Mouse (Mus musculus): ENCODE results near the gene Hs3st2.
"Not testable (repeated sequence)": the region's sequence is repeated elsewhere in the genome, so short reads cannot be mapped to it uniquely, and the experiment has no call there.

The Hs3st2 gene

DNA sequence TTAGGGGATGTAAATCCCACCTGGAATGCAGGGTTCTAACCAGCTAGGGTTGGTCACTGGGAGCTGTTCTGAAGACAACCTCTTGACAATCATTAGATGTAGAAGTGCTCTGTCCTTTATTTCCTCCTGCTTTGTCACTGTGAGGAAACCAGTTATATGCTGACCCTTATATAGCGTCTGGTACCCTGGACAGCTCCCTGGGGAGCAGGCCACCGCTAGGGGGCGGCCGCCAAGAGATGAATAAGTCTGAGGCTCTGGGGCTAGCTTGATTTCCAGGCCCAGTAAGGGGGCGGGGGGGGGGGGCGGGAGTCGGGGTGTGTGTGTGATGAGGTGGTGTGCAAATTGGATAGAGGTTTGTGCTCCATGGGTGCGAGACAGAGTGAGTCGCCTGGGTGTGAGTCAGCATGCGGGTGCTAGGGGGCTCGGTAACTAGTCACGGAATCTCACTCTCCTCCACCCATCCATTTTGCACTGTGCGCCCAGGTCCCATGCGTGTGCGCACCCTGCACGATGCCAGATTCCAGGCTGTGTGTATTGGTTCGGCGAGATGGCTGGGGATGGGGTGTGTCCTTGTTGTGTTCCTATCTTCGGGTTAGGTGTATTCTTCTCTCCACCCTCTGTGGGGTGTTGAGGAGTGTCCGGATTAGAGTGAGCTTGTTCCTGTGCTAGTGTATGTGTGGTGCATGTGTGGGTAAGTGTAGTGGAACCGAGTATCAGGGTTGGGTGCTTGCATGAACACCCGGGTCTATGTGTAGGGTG, at the start of gene Hs3st2:
Gene Hs3st2, plus strand, starts transcription at position 635 of the 759 bp plus-strand sequence.
- peak; percentile 54 for DNase-seq (ENCODE audit: low read depth)

DNA sequence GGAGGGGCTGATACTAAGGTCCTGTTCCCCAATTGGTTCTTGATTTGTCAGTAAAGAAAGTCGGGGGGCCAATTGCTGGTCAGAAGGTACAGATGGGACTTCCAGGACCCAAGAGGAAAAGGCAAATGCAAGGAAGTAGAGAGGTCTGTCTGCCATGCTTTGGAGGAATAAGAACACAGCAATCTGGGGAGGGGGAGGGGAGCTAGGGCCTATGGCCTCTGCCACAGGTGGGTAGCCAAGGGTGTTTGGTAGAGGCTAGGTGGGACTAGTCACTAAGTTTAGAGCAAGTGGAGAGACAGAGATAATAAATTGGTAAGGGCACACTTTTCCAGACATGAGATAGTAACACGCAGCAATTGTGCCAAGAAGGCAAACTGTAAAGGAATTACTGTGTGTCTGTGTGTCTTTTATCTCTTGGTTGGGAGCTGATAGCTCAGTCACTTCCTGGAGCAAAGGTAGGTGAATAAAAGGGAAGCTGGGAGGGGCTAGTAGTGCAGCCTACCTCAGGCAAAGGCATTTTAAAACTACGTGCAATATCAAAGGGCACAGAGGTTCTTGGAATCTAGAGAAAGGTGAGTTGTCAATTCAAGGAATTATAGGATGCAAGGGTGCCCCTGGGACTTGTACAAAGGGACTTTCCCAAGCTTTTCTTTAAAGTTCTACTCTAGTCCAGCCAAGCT, 43.2 kb upstream of the Hs3st2 start:
- no peak for DNase-seq (ENCODE audit: low read depth)

DNA sequence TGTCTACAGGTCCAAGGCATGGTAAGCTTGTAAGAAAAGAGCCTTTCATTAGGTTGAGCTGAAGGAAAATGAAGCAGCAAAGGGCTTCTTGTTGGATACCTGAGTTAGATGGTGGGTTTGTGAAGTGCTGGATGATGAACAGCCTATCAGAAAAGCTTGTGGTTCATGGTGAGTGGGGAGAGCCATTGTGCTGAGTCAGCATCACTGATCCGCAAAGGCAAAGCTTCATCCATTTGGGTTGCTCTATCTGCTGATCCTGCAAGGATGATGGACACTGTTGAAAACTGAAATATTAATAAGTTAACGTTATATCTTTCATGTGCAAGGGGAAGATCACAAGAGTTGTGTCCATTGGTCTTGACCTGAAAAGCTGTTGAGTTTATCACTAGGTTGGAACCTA, 40.0 kb upstream of the Hs3st2 start:
- DNase-seq (ENCODE audit: low read depth): no peak

DNA sequence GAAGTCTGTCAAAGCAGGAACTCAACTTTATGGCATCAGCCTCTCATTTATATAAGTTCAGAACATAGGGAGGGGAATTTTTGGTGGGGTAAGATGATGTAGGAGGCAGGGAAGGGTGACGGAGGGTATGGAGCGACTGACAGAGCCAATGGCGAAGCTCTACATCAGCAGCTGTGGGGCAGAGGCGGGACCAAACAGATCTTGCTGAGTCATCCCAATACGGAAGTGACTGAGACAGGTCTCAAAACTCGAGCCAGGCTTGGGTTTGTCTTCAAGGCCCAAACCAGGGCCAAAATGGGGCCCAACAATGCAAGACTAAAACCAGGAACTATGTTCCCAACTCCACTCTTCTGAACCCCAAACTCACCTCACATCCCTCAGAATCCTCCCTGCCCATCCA, 30.2 kb upstream of the Hs3st2 start:
- DNase-seq (ENCODE audit: low read depth): not testable (repeated sequence)

DNA sequence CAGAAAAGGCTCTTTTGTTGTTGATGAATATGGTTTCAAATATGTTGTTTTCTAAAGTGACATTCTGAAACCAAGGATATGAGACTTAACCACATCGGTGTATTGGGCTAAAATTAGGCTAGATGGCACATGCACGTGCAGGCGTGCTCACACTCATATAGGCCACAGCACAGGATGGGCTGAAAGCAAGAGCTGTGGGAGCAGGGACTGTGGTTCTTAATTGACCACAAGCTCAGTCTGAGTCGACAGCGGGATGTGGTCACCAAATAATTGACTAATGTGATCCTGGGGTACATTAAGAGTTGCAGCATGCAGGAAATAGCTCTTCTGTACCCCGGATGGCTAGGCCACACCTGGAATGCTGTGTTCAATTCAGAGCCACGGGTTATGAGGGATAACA, 26.1 kb upstream of the Hs3st2 start:
- peak; percentile 61 for DNase-seq (ENCODE audit: low read depth)

DNA sequence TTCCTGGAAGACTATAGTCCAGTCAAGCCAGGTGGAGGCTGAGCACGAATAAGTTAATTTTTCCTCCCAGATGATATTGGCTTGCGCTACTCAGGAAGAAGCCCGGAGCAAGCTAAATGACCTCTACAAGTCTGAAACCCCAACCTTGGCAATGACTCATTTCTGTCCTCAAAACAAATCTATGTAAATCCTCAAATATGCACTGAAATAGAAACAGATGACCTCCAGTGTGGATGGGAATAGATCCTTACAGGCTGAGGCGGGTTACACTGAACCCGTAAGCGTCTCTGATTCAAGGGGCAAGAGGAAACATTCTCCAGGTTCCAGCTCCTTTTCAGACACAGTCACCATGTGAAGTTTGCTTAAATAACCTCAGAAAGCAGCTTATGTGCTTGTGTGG, 24.5 kb upstream of the Hs3st2 start:
- no peak for DNase-seq (ENCODE audit: low read depth)

DNA sequence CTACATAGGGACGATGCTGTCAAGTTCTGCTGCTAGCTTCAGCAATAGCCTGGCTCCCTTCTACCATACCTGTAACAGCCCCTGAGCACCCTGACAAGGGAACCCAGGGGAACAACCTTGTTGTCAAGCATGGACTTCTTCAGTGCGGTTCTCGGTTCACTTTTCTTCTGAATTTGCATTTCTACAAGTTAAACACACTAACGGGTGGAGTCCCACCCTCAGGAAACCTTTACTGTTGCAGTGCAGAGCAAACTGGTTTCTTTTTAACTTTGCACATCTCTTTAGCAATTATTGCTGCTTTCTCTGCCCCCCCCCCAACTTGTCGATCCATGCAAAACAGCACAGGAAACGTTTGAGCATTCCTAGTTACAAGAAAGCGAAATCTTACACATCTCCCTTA, 19.7 kb upstream of the Hs3st2 start:
- no peak for DNase-seq (ENCODE audit: low read depth)

DNA sequence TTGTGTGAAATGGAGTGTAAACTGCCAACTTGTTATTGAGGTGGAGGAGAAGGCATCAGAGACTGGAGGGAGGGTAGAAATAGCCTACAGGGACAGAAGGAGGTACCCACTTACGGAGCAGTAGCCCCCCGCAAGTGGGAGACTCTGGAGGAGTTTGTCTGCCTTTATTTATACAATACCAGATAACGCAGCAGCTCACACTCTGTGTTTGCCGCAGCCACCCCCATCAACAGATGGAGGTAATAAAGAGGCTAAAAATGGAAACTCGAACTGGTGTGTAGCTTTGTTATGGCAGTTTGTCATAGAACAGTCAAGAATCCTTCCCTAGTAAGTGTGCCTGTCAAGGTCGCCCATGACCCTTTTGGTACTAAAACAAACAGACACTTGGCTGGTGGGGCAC, 16.2 kb upstream of the Hs3st2 start:
- DNase-seq (ENCODE audit: low read depth): no peak

DNA sequence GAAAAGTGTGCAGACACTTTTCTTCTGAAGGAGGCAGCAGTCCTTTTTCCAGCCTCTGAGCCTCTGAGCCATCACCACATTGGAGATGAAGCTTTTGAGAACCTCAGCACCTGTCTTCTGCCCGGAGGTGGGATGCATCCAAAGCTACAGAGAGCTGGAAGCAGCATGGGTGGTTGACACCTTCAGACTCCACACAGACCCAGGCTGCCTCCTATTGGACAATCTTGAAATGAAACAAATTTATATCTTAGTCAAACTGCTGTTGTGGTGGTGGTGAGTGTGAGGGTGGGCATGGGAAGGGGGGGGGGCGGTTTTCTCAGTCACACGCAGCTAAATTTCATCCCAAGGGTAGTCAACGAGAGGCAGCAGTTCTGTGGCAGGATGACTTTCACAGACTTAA, 12.7 kb upstream of the Hs3st2 start:
- no peak for DNase-seq (ENCODE audit: low read depth)

DNA sequence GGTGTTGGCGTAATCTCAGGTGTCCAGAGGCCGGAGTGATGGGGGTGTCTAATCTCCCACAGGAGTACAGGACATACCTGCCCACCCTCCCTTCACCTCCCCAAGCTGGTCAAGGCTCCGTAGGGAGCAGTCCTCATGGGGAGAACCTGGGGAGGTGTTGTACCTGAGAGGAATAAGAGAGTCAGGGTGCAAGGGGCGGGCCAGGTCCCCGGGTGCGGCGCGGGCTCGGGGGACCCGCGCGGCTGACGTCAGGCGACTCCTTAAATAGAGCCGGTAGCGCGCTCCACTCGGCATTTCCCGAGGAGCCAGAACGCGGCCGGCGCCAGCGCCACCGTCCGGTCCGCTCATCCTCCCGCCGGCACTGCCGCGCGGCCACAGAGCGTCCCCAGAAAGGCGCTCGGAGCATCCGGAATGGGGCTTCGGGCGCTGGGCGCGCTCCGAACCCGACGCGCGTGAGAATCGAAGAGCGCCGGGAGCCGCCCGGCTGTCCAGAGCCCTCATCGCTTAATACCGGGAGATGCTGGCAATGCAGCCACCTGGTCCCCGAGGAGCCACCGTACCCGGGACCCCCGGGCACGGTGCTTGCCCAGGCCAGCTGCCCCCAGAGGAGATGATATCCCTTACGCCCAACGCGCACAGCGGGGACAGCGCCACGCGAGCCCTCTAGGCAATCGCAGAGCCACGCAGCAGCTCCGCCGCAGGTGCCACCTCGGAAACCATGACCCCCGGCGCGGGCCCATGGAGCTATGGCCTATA, 503 bp downstream of the Hs3st2 start:
- no peak for DNase-seq (ENCODE audit: low read depth)

DNA sequence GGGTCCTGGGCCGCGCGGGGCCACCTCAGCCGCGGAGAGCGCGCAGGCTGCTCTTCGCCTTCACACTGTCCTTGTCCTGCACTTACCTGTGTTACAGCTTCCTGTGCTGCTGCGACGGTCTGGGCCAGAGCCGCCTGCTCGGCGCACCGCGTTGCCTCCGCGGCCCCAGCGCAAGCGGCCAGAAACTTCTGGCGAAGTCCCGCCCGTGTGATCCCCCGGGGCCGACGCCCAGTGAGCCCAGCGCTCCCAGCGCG, 1.0 kb downstream of the Hs3st2 start:
- DNase-seq (ENCODE audit: low read depth): no peak

DNA sequence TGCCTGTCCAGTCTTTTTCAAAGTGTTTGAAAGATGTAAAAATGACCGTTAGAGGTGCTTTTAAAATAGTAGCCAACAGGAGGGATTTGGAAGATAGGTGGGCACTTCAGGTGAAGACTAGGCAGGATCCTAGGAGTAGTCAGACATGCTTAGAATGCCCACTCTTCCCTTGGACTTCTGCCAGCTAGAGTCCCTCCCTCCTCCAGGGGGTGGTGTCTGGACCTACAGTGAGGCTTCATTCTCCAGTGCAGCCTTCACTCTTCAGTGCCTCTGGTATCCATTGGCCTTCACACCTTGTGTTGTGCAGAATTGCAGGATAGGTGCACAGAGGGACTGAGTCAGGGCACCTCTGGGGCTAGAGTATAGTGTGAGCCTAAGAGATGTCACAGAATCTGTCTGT, 2.2 kb downstream of the Hs3st2 start:
- DNase-seq (ENCODE audit: low read depth): no peak

DNA sequence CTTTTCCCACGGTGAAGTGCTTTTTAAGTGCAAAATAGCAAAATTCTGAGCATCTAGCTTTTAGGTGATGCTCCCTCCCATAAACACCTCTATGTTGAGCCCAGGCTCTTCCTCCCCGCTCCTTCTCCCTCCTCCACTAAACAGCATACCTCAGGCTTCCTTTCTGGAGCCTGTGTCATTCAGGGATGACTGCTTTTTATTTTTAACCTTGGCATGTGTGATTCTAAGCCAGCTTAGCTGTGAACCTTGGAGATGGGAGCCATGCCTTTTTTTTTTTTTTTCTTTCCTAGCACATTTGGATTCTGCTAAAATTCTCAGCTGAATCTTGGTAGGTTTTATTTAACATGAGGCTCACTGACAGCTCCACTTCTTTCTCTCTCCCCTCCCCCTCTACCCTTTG, 3.2 kb downstream of the Hs3st2 start:
- no peak for DNase-seq (ENCODE audit: low read depth)

DNA sequence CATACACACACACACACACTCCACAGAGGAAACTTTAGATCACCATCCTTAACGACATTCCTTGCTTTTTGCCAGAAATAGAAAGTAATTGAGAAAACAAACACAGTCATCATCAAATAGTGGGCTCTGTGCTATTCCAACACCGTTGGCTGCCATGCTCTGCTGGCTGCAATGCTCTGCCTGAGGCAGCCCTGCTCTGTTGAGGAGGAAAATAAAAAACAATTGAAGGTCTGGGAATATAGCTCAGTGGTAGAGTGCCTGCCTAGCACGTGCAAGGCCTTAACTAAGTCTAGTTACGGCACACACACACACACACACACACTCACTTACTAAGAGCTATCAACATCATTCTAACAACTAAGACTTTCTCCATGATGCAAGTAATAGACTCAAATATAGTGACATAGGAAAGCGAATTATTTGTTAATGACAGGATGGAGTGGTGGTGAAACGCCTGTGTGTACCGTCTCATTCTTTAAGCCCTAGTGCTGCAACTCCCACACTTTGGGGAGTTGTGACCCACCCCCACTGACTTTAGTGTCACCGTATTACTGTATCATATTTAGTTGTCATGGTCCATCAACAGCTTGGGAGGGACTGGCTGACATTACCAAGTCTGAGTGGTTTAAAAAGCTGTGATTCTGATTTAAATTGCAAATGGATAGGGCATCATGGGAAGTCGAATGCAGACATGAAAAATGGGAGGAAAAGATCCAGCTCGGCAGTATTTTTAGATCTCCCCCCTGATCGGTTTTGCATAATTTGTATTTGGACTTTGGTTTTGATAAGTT, 19.3 kb downstream of the Hs3st2 start:
- no peak for DNase-seq (ENCODE audit: low read depth)

DNA sequence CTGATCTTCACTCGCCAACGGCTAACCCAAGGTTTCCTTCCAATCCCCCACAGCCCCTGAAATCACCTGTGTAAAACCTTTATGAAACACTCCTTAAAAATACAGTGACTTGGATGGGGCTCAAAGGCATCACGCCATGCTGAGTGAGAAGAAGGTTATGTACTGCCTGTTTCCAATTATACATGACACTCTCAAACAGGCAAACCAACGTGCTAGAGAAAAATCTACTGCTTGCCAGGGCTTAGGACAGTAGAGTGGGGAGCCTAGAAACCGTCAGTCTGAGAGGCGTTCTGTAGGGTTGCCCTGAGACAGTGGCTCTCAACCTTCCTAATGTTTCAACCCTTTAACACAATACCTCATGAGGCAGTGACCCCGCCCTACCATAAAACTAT, 19.8 kb downstream of the Hs3st2 start:
- no peak for DNase-seq (ENCODE audit: low read depth)

DNA sequence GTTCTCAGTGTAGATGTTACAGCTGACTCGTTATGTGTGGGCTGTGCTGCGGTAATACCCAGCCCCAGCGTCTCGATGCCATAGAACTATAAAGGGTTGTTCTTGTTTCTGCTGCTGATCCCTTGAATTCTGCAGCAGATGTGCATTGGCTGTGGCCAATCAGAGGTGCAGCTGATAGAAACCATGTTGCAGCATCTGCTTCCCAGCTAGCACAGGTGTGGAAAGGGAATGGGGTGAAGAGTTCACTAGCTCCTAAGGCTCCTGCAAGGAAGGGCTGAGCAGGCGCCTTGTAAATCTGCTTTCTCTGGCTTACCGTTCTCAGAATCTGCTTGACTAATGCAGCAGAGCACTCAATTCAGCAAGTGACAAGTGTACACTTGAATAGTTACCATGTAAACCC, 45.2 kb downstream of the Hs3st2 start:
- no peak for DNase-seq (ENCODE audit: low read depth)

DNA sequence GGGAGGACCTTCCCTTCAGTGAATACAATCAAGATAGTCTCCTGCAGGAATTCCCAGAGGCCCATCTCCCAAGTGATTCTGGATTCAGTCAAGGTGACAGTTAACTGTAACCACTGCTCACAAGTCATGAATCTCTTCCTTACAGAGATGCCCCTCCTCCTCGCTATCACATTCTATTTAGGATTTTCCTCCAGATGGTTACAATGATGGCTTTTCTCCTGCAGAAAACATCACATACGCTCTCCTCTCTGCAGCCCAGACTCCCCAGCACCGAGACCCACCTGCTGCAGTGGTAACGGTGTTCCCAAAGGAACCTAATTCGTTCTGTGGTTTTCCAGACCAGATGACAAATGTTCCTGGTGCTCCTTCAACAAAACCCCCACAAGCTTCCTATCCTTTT, 49.5 kb downstream of the Hs3st2 start:
- DNase-seq (ENCODE audit: low read depth): no peak

DNA sequence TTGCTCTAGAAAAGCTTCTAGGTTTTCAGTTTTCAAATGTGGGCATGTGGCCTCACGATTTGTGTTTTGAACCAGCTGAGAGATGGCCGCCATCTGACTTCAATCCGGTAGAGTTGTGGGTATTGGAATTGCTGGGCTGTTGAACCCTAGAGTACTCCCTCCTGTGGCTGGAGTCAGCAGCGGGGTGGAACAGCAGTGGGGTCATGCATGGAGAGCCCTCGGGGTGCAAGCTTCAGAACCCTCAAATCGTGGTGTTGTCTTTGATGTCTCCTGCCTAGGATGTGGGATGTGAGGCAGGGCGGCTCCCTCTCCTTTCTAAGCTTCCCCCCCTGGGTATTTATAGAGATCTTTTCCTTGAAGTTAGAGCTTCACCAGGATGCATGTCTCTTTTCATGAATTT, 52.7 kb downstream of the Hs3st2 start:
- no peak for DNase-seq (ENCODE audit: low read depth)

DNA sequence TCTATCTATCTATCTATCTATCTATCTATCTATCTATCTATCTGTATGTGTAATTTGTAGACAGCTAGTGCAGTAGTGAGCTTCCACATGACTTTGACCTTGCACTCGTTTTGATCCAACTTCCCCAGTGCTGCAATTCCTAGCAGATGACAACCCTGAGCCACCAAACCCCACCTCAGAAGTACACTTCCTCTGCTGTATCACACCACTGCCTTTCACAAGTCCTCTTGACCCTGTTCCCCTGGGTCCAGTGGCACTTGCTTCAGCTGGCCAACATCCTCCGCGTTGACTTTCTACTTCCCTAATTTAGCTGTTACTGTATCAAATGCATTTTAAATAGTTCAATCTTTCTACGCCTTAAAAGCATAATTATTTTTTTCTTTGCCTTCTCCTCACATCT, 54.6 kb downstream of the Hs3st2 start:
- peak; percentile 43 for DNase-seq (ENCODE audit: low read depth)

DNA sequence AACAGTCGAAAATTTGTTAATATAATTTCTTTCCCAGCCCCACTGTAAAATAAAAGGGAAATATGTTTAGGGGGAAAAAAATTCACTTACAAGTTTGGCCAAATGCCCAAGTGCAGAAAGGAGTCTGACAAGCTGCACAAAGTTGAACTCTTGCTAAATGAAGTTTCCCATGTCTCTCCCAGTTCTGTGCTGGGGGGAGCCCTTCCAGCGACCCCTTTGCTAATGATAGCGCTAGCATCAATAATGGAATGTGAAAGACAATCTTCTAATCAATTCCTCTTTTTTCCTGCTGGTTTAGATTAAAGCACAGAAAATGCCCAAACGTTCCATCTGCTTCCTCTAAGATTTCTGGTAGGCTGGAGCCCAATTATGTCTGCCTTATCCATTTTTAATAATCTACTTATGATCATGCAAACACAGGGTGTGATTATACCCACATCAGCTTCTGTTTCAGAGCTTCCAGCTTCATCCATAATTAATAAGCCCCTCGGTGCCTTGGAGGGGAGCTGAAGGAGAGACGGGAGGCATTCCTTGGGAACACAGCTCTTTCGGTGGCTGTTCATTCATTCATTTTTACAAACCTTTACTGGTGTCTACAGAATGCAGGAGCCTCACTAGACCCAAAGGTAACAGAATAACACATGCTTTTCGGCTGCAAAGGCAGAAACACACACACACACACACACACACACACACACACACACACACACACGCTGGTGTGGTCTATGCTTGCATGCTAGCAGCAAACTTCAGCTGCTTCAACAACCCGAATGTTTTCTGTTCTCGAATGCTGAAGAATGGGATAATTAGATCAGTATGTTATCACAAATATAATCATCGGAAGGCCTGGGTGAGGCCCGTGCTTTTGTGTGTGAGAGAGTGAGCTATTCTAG, 59.5 kb downstream of the Hs3st2 start:
- no peak for DNase-seq (ENCODE audit: low read depth)

DNA sequence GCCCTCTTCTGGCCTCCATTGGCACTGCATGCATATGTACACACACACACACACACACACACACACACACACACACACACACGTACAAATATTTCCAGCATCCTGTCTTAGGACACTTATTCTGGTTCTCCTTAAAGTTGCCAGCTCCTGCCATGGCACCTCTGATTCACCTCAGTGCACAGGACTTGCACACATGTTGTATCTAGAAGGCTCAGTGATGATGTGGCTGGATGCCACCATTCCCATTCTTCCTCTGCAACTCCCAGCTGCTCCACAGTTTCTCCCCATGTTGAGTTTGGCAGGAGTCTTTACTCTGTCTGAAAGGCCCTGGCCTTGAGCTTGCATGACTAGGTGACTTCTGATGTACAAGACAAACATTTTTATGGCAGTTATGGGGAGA, 65.1 kb downstream of the Hs3st2 start:
- no peak for DNase-seq (ENCODE audit: low read depth)

DNA sequence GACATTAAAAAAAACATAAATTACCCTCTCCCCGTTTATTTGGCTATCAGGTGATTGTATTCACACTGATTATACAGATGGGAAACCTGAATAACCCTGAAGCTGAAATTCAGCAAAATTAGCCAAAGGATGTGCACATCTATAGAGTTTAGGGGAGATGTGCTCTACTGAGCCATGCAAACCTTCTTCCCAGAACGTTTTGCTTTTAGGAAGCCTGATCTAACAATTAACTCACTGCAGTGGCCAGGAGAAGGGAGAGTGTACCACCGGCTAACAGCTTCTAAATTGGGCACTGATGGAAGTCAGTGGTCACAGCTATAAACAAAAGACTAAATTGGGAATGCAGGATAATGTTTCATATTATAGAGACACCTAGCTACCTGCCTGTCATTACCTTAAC, 66.4 kb downstream of the Hs3st2 start:
- DNase-seq (ENCODE audit: low read depth): no peak

Measured in 416B (cell line).